Mouse (Mus musculus): ENCODE data around the gene Mtmr2. TPM values are rescaled to one million over a fixed set of nuclear protein-coding genes. Genes with fewer than 3 reads are reported as not detected.
"Not testable (repeated sequence)": the region's sequence is repeated elsewhere in the genome, so short reads cannot be mapped to it uniquely, and the experiment has no call there.

The Mtmr2 gene
- 10 to 100 TPM; 54.8 to 62.2 TPM for total RNA-seq (2021)

- no peak for DNase-seq (ENCODE audit: extremely low spot score in 1 of 2, low spot score in 1 of 2)
Measured at GRCm38 (mm10) chr9:13748404-13748797, at the start of gene Mtmr2. Gene Mtmr2 (plus strand): TSS chr9:13748410.

GRCm38 (mm10) chr9:13699061-13699780 lies 49.0 kb upstream of the Mtmr2 start:
- no peak for DNase-seq (ENCODE audit: extremely low spot score in 1 of 2, low spot score in 1 of 2)

GRCm38 (mm10) chr9:13699781-13700116 lies 48.5 kb upstream of the Mtmr2 start:
- no peak for DNase-seq (ENCODE audit: extremely low spot score in 1 of 2, low spot score in 1 of 2)

DNA sequence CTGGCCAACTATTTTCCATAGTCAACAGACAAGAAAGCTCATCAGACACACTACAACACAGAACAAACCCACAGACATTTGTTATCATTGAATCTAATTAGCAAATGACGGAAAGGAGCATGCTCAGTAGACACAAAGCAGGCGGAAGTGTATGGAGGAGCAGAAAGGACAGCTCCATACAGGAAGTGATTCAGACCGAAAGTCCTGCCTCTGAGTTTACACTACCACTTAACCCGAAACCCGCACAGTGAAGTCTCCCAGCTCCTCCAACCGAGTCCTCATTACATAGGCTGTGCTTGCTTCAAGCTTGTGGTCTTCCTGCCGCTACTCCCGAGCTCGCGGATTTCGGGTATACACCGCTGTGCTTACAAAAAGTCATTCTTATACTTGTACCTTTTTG lies 46.4 kb upstream of the Mtmr2 start:
- no peak for DNase-seq (ENCODE audit: extremely low spot score in 1 of 2, low spot score in 1 of 2)

DNA sequence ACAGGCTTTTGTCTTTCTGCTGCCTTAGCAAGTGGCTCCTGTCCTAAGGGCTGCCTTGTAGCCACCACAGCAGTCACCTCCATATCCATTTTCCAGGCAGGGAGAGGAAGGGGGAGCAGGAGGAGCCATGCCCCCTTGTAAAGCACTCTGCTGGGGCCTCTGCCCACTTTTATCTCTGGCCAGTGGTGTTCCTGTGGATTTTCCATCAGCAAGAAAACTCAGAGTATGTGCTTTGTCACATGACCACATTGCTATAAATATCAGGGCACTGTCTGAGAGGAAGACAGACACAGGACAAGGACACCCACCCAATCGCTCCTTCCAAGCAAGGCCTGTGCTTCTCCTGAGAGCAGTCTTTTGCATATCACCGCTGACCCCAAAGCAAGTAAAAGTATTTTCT lies 45.1 kb upstream of the Mtmr2 start:
- no peak for DNase-seq (ENCODE audit: extremely low spot score in 1 of 2, low spot score in 1 of 2)

DNA sequence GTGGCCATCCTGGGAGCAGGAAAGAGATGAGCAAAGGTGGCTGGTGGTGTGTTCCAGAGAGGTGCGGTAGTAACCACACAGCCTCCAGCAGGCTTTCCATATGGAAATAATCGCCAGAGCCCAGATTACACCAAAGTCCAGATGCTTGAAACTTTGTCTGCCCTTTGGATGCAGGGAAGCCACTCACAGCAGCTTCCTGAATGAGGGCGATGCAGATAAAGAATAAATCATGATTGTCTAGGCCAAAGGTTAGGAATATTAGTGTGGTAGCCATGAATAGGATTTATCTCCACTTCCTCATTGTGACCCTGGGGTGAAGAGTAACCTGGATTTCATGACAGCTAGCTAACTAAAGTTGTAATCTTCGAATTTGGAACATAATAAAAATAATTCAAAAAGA lies 43.3 kb upstream of the Mtmr2 start:
- no peak for DNase-seq (ENCODE audit: extremely low spot score in 1 of 2, low spot score in 1 of 2)

- no peak for DNase-seq (ENCODE audit: extremely low spot score in 1 of 2, low spot score in 1 of 2)
Measured at GRCm38 (mm10) chr9:13707066-13707555, 41.1 kb upstream of the Mtmr2 start.

- DNase-seq (ENCODE audit: extremely low spot score in 1 of 2, low spot score in 1 of 2): no peak
Measured at GRCm38 (mm10) chr9:13709436-13709835, 38.8 kb upstream of the Mtmr2 start.

DNA sequence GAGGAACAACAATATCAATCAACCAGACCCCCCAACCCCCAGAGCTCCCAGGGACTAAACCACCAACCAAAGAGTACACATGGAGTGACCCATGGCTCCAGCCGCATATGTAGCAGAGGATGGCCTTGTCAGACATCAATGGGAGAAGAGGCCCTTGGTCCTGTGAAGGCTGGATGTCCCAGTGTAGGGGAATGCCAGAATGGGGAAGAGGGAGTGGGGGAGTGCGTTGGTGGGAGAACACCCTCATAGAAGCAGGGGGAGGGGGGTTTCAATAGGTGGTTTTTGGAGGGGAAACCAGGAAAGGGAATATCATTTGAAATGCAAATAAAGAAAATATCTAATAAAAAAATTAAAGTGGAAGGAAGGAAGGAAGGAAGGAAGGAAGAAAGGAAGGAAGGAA lies 32.3 kb upstream of the Mtmr2 start:
- DNase-seq (ENCODE audit: extremely low spot score in 1 of 2, low spot score in 1 of 2): not testable (repeated sequence)

DNA sequence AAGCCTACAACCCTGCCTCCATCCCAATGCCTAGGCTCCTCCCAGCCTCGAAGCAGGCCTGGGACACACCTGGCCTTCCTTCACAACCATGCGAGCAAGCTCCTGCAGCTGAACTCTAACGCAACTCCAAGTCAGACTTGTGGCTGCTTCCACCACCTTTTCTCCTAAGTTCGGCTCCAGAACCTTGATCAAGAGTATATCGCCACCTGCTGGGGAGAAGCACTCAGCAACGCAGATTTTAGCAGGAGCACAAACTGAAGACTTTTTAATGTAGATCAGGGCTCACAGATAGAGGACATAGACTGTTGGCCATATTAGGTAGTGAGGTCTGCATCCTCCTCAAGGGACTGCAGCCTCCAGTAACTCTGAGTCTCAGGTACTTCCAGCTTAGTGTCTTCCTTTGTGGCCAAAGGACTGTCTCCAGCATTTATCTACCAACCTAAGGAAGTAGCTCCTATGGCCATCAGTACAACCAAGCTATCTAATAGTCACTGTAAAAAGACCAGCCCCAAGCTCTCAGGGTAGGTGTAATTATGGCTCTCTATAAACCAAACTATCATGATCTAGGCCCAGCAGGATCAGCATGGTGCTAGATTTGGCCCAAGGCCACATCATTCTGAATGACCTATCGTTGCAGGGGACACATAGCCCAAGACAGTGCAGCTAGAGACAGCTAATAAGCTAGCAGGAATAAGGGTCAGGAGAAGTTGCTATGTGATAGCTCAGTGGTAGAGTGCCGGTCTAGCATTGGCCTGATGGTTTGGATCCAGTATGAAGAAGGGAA lies 31.7 kb upstream of the Mtmr2 start:
- peak; percentile 55 to 81 for DNase-seq (ENCODE audit: extremely low spot score in 1 of 2, low spot score in 1 of 2)

DNA sequence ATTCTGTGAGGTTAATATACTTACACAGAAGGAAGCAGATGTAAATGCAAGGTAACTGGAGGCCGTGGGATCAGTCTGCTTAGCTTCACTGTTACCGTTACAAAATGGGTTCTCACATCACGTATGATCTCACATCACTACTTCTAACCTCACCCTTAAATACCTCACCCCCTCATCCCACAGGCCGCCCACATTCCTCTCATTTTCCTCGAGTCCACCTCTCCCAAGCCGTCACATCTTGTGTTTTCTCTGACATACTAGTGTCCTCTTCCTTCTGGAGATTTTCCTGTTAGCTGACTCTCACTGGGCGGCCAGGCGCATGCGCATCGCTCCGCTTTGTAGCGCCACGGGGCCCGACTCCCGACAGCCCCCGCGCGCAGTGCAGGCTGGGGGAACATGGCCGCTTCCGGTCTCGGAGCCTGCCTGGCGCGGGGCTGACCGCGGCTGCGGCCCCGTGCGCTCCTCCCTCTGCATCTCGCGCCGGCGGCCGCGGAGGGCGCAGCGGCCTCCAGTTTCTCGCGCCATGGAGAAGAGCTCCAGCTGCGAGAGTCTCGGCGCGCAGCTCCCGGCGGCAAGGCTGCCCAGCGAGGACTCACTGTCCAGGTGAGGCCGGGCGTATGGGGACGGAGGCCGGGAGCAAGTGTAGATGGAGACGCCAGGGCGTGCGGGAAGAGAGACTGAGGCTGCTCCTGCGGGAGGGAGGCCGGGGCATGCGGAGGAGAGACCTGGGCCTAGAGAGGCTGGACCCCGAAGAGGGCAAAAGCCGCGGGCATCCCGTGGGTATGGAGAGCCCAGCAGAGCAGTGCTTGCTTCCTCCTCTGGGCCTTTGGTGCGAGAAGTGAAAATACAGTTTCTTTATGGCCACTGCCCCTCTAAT lies 826 bp downstream of the Mtmr2 start:
- DNase-seq (ENCODE audit: extremely low spot score in 1 of 2, low spot score in 1 of 2): peak; percentile 95 to 96

- DNase-seq (ENCODE audit: extremely low spot score in 1 of 2, low spot score in 1 of 2): no peak
Measured at GRCm38 (mm10) chr9:13749675-13749998, 1.4 kb downstream of the Mtmr2 start.

GRCm38 (mm10) chr9:13752543-13752942 lies 4.3 kb downstream of the Mtmr2 start:
- DNase-seq (ENCODE audit: extremely low spot score in 1 of 2, low spot score in 1 of 2): no peak

GRCm38 (mm10) chr9:13760430-13760829 lies 12.2 kb downstream of the Mtmr2 start:
- DNase-seq (ENCODE audit: extremely low spot score in 1 of 2, low spot score in 1 of 2): no peak

DNA sequence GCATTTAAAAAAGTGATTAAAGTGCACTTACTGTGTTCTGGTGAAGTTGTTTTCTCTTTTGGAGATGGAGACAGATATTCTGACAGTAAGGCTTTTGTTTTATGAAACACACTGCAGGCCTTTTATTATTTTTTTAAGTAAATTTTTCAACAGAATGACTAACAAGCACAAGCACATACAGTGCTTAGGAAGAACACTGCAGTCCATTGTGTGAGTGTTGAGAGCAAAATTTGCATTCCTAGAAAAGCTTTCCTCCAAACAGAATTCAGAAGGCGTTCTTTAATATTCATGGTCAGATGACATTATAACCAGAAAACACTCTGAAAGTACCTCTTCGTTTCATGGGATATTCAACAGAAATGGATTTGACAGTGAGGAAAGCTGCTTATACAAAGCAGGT lies 17.4 kb downstream of the Mtmr2 start:
- no peak for DNase-seq (ENCODE audit: extremely low spot score in 1 of 2, low spot score in 1 of 2)

GRCm38 (mm10) chr9:13766570-13766969 lies 18.4 kb downstream of the Mtmr2 start:
- DNase-seq (ENCODE audit: extremely low spot score in 1 of 2, low spot score in 1 of 2): no peak

DNA sequence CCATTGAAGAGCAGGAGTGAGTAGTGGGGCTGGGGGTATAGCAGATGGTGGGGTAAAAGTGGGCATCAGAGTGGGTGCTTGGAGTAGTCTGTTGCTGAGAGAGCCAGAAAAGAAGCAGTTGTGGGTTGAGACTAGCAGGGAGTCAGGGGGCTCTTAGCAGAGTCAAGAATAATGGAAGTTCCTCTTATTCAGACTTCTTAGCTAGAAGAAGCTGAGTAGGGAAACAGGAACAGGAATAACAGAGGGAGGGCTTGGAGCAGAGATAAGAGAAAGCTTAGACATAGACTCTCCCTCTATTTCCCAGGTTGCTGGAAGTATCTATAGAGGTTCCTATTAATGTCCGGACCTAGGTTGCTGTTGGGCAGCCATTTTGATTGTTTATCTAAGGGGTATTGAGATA lies 26.5 kb downstream of the Mtmr2 start:
- no peak for DNase-seq (ENCODE audit: extremely low spot score in 1 of 2, low spot score in 1 of 2)

GRCm38 (mm10) chr9:13781985-13782384 lies 33.8 kb downstream of the Mtmr2 start:
- no peak for DNase-seq (ENCODE audit: extremely low spot score in 1 of 2, low spot score in 1 of 2)

DNA sequence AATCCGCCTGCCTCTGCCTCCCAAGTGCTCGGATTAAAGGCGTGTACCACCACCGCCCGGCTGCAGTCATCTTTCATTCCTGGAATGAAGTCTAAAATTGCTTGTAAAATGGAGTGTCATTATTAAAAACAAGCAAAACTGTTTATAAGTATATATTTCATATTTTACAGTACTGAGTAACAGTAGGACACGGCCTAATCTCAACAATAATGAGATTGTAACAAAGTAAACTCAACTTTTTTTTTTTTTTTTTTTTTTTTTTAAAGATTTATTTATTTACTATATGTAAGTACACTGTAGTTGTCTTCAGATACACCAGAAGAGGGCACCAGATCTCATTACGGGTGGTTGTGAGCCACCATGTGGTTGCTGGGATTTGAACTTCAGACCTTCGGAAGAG lies 42.7 kb downstream of the Mtmr2 start:
- not testable (repeated sequence) for DNase-seq (ENCODE audit: extremely low spot score in 1 of 2, low spot score in 1 of 2)

GRCm38 (mm10) chr9:13794302-13794701 lies 46.1 kb downstream of the Mtmr2 start:
- DNase-seq (ENCODE audit: extremely low spot score in 1 of 2, low spot score in 1 of 2): no peak

- no peak for DNase-seq (ENCODE audit: extremely low spot score in 1 of 2, low spot score in 1 of 2)
Measured at GRCm38 (mm10) chr9:13794756-13795155, 46.5 kb downstream of the Mtmr2 start.
